ENCODE assay signal across 8 mouse cellular contexts in genomic region chr9:66919382-66919971, GRCm38 (mm10). TPM values are rescaled to one million over a fixed set of nuclear protein-coding genes. Genes with fewer than 3 reads are reported as not detected.
A peak's percentile ranks its signal among the peaks of the same experiment; 100 is the strongest.
DNase-seq lines count a peak whose midpoint lies in the region; ATAC-seq lines count a peak whose summit lies in the region.

Rab8b (minus strand) TSS chr9:66919687.

- 0% methylated on average over 44 of the region's 49 CpGs for WGBS in hindbrain, embryonic 16.5 days
- WGBS in macrophage (ENCODE audit: missing documents) = 4% methylated on average over 33 of the region's 49 CpGs

- H3K4me1 ChIP-seq in hindbrain, embryonic 16.5 days (ENCODE audit: control insufficient read depth, insufficient read depth, low read depth, low read length) = peaks cover 8% of the 10 kb centered on the region

- peaks cover 50% of the 10 kb centered on the region for H3K79me2 ChIP-seq in macrophage (ENCODE audit: inconsistent target)

- peak within 1 kb of the TSS; percentile 91 for H3K9ac ChIP-seq in hindbrain, embryonic 16.5 days (ENCODE audit: low read depth, low read length)

- H3K4me2 ChIP-seq in hindbrain, embryonic 16.5 days (ENCODE audit: low read length) = peak within 1 kb of the TSS; percentile 85

- no peaks in the 10 kb centered on the region for H3K9me3 ChIP-seq in hindbrain, embryonic 16.5 days (ENCODE audit: control insufficient read depth, low read length)

- peak; percentile 99 for ATAC-seq in hindbrain, embryonic 16.5 days

- no peaks in the 10 kb centered on the region for H3K27me3 ChIP-seq in hindbrain, embryonic 16.5 days (replicated peaks; ENCODE audit: control insufficient read depth, insufficient read depth, low read length)

- peak within 1 kb of the TSS; percentile 85 for H3K4me3 ChIP-seq in hindbrain, embryonic 16.5 days (ENCODE audit: low read length)
- peak within 1 kb of the TSS; percentile 78 for H3K4me3 ChIP-seq in macrophage (ENCODE audit: inconsistent target)

- peak; percentile 80 for DNase-seq in WW6 (ENCODE audit: low read depth, low spot score)
- DNase-seq in cerebellum, postnatal 4 days (ENCODE audit: low spot score in 2 of 2) = peak; percentile 93 to 98
- DNase-seq in gastrocnemius, adult 18-20 months (ENCODE audit: low spot score) = peak; percentile 97
- peak; percentile 97 to 98 for DNase-seq in left cerebral cortex, adult 18-20 months (ENCODE audit: low spot score in 2 of 2)
- DNase-seq in right cerebral cortex, adult 18-20 months = peak; percentile 97
- DNase-seq in urinary bladder, postnatal 10 days (ENCODE audit: low spot score) = peak; percentile 89

- peak within 1 kb of the TSS; percentile 93 for H3K27ac ChIP-seq in hindbrain, embryonic 16.5 days (ENCODE audit: low read depth, low read length)
- peak within 1 kb of the TSS; percentile 93 for H3K27ac ChIP-seq in macrophage

- H3K36me3 ChIP-seq in hindbrain, embryonic 16.5 days (ENCODE audit: control insufficient read depth, insufficient read depth, low read length) = no peaks in the 10 kb centered on the region
- 0 out of 2 replicates have a peak, but pooled peaks cover 3% of the 10 kb centered on the region for H3K36me3 ChIP-seq in macrophage (ENCODE audit: inconsistent target)

RNA-seq across cellular contexts. Expression of gene Rab8b, which starts in this region (rescaled TPM):
- total RNA-seq in gastrocnemius, adult 18-20 months (2021) = 1 to 10 TPM; 4.9 to 6.5 TPM
- polyA plus RNA-seq in hindbrain, embryonic 16.5 days (2015; fragmentation: Nextera tagmentation; extraction: Ambion mirVana) = 36.2 and 40.4 TPM in 2 replicates
- total RNA-seq in left cerebral cortex, adult 18-20 months (2021) = 10 to 100 TPM; 34.6 to 38.7 TPM
- 100 to 1,000 TPM in 24 of 26 experiments, 10 to 100 TPM in 2; 75.0 to 334 (median 129) TPM for total RNA-seq in macrophage (2018; cell fraction: chromatin; rRNA removed)
- total RNA-seq in macrophage (2018; cell fraction: cytosol; rRNA removed) = 100 to 1,000 TPM; 225 to 568 (median 292) TPM
- total RNA-seq in macrophage (2018; cell fraction: nucleus; rRNA removed) = 100 to 1,000 TPM; 152 to 371 (median 210) TPM
- polyA plus RNA-seq in macrophage (2018) = 189 to 289 TPM (median 212 TPM) in 3 replicates

Comparison
In these comparisons a context has a peak if more than half of its experiments do, and no peak if none do; other contexts are left out.
1. Peak in every context shown above with its lines: DNase-seq, ATAC-seq, H3K4me3 ChIP-seq and H3K27ac ChIP-seq.
2. RNA of gene Rab8b (total RNA-seq): 34.6 to 38.7 TPM in left cerebral cortex, adult 18-20 months; 4.9 to 6.5 TPM in gastrocnemius, adult 18-20 months; every median in the first group is over 4 times any median in the second.